Mouse (Mus musculus) stomach, postnatal 0 days (tissue): ENCODE results near the gene Klf14. TPM values are rescaled to one million over a fixed set of nuclear protein-coding genes. Genes with fewer than 3 reads are reported as not detected.

Experiments
- ATAC-seq: fragments of 200-750 bp; cut with Nextera tagmentation; 2 replicates; pipeline ENCODE4 v1.8.0; 2017; ENCODE audit not compliant: low FRiP score, low TSS enrichment
- DNase-seq: peaks from one replicate; pipeline ENCODE4 v3.0.0-alpha.2; 2016; ENCODE audit warnings: low spot score
- H3K27ac ChIP-seq: fragments of 300-500 bp; sonication (generic); replicated peaks from 2 replicates; pipeline ENCODE4 v1.5.1; 2014; ENCODE audit warnings: mild to moderate bottlenecking, control low read depth
- H3K27me3 ChIP-seq: fragments of 300-500 bp; sonication (generic); 2 replicates; pipeline ENCODE4 v1.6.1; 2014; ENCODE audit warnings: low read length; ENCODE audit not compliant: control insufficient read depth, insufficient read depth
- H3K36me3 ChIP-seq: fragments of 300-500 bp; sonication (generic); 2 replicates; pipeline ENCODE4 v1.6.1; 2014; ENCODE audit warnings: low read length, mixed read lengths; ENCODE audit not compliant: control insufficient read depth, insufficient read depth
- H3K4me1 ChIP-seq: fragments of 300-500 bp; sonication (generic); replicated peaks from 2 replicates; pipeline ENCODE4 v1.6.1; 2014; ENCODE audit warnings: antibody characterized with exemption; ENCODE audit not compliant: control insufficient read depth, insufficient read depth
- H3K4me2 ChIP-seq: fragments of 300-500 bp; sonication (generic); replicated peaks from 2 replicates; pipeline ENCODE4 v1.6.1; 2014; ENCODE audit warnings: low read depth, mild to moderate bottlenecking, control low read depth, moderate library complexity
- H3K4me3 ChIP-seq: fragments of 300-500 bp; sonication (generic); 2 replicates; pipeline ENCODE4 v1.5.1; 2014; ENCODE audit warnings: low read depth, low read length, control low read depth
- H3K9ac ChIP-seq: fragments of 300-500 bp; sonication (generic); 2 replicates; pipeline ENCODE4 v1.6.1; 2014; ENCODE audit warnings: mild to moderate bottlenecking, low read length, control low read depth, mixed read lengths
- H3K9me3 ChIP-seq: fragments of 300-500 bp; sonication (generic); 2 replicates; pipeline ENCODE4 v1.6.1; 2016; ENCODE audit warnings: low read length; ENCODE audit not compliant: control insufficient read depth
- CTCF ChIP-seq: IDR thresholded peaks from 2 replicates; pipeline ENCODE4 v1.5.1; 2016; ENCODE audit warnings: antibody characterized with exemption, low read depth, mild to moderate bottlenecking, moderate library complexity
- EP300 ChIP-seq: optimal IDR thresholded peaks from 2 replicates; pipeline ENCODE3; 2016; ENCODE audit warnings: antibody characterized with exemption
- WGBS: fragments of 180-500 bp; shearing (Covaris S2); extraction: QIAGEN DNeasy Blood & Tissue Kit; methylation state at CpG from one replicate; pipeline ENCODE4 v1.1.7; 2014; 5-methylcytosine and 5-hydroxymethylcytosine counted together
- polyA plus RNA-seq: library from polyadenylated mRNA; unstranded; fragments of >200 nt; fragmentation: Nextera tagmentation; extraction: Ambion mirVana; gene quantifications from 2 replicates; pipeline ENCODE4 v1.2.1, GENCODE M21; 2015

Gene Klf14
- polyA plus RNA-seq, 1 experiment from 2014 or later, result 1.5 TPM

DNA sequence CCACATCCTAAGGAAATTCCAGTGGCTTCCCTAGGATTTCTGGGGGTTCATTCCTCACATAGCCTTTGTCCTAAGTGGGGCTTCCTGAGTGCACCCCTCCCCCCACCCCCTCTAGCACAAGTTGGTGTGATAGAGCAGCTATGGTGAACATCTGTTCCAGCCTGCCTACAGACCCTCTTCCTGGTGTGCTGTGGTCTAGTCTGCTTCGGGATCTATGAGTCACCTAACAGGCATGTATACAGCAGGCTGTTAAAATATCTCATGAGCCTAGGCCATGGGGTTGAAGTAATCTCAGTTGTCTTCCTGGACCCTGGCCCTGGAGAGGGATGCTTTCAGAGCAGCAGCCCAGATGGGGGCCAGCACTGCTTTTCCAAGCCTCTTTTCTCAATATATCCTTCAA lies 19.7 kb upstream of the Klf14 start:
- no peak for DNase-seq
- H3K27ac ChIP-seq, result no peak overlapping the region
- H3K9me3 ChIP-seq, result no peaks in the 10 kb centered on the region
- H3K36me3 ChIP-seq, result no peaks in the 10 kb centered on the region
- no peak overlapping the region for H3K4me3 ChIP-seq
- TF ChIP-seq CTCF (no peak), EP300 (no peak)
- H3K4me1 ChIP-seq, result no peaks in the 10 kb centered on the region
- no peak for ATAC-seq
- no peaks in the 10 kb centered on the region for H3K27me3 ChIP-seq
- H3K4me2 ChIP-seq, result no peak overlapping the region
- no peak overlapping the region for H3K9ac ChIP-seq
- 24% methylated on average over 1 of the region's 1 CpGs for WGBS

DNA sequence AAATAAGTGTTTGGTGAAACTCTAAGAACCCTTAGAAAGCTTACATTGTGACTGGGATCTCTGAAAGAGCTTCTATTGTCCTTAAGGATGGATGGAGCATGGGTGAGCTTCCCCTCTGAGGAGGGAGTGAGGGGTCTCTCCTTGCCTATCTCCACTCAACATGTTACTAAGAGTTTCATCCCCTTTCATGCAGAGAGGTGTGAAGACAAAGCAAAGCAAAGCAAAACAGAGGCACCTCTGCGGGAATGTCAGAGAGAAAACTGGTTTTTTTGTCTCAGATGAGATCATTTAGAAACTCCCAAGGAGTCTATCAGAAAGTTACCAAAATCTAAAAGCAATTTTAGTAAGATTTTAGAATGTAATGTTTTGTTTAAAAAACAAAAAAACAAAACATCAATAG lies 13.2 kb upstream of the Klf14 start:
- Histone ChIP-seq H3K4me2 (no peak overlapping the region), H3K4me1 (no peaks in the 10 kb centered on the region), H3K9ac (no peak overlapping the region), H3K9me3 (no peaks in the 10 kb centered on the region), H3K27ac (no peak overlapping the region), H3K36me3 (no peaks in the 10 kb centered on the region), H3K27me3 (no peaks in the 10 kb centered on the region), H3K4me3 (no peak overlapping the region)
- ATAC-seq, result no peak
- no peak for TF ChIP-seq CTCF
- no peak for TF ChIP-seq EP300
- 79% methylated on average over 1 of the region's 1 CpGs for WGBS
- DNase-seq, result no peak

DNA sequence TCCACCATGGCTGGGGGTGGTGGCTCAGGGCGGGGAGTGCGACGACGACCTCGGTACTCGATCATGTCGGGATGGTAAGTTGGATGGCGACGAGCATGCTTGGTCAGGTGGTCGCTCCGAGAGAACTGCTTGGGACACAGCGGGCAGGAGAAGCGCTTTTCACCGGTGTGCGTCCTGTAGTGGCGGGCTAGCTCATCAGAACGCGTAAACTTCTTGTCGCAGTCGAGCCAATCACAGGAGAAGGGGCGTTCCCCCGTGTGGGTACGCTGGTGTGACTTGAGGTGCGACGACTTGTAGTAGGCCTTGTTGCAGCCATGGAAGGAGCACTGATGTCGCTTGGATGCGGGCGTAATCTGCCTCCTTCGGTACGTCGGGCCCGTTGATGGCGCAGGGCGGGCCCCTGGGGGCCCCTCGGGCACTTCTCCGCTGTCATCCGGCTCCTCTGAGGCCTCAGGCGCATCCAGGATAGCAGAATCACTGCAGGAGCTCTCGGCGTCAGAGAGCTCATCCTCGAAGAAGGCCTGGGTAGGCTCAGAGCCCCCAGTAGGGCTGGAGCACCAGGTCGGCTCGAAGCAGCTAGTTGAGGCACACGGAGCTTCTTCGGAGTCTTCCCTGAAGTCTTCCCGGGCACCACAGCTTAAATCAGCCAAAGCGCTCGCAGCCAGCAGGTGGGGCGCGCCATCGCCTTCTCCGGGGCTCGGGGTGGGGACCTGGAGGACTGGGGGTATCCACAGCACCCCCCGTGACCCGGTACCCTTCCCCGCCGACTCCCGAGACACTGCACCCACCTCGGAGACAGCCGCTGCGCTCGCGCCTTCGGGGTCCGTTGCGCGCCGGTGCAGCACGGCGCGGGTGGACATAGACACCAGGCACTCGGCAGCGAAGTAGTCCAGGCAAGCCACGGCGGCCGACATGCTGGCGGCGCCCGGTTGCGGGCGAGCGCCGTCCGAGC lies 818 bp downstream of the Klf14 start:
- Histone ChIP-seq H3K4me3 (peak overlapping the region; percentile 60), H3K4me2 (peak overlapping the region; percentile 79), H3K4me1 (no peaks in the 10 kb centered on the region), H3K9ac (0 out of 2 replicates have a peak overlapping the region, but pooled peaks have one; percentile 31), H3K9me3 (peaks cover 18% of the 10 kb centered on the region), H3K27me3 (peaks cover 10% of the 10 kb centered on the region), H3K36me3 (no peaks in the 10 kb centered on the region), H3K27ac (no peak overlapping the region)
- TF ChIP-seq CTCF (no peak), EP300 (no peak)
- DNase-seq, result peak; percentile 22
- 7% methylated on average over 69 of the region's 84 CpGs for WGBS
- no peak for ATAC-seq

DNA sequence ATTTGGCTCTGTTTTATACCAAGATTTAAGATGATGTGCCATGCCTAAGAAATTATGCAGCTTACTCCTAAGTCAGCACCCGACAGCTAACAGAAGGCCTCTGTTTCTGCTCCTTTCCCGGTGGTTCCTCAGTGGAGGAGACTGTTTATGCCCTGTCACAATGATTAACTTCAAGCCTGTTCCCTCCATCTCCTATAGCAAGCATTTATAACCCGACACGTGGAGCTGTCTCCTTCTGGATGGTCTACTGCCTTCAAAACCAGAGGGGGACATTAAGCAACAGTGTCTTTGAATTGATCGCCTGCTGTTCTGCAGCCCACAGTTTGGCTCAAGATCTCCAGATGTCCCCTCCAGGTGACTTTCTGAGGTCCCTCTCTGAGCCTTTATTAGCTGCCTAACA lies 19.6 kb downstream of the Klf14 start:
- DNase-seq (no peak), ATAC-seq (no peak)
- H3K4me2 ChIP-seq, result no peak overlapping the region
- WGBS, result 48% methylated on average over 5 of the region's 5 CpGs
- H3K4me3 ChIP-seq, result no peak overlapping the region
- no peak overlapping the region for H3K9ac ChIP-seq
- no peak overlapping the region for H3K27ac ChIP-seq
- H3K9me3 ChIP-seq, result no peaks in the 10 kb centered on the region
- no peaks in the 10 kb centered on the region for H3K27me3 ChIP-seq
- H3K36me3 ChIP-seq, result no peaks in the 10 kb centered on the region
- no peak for TF ChIP-seq EP300
- TF ChIP-seq CTCF, result no peak
- no peaks in the 10 kb centered on the region for H3K4me1 ChIP-seq

DNA sequence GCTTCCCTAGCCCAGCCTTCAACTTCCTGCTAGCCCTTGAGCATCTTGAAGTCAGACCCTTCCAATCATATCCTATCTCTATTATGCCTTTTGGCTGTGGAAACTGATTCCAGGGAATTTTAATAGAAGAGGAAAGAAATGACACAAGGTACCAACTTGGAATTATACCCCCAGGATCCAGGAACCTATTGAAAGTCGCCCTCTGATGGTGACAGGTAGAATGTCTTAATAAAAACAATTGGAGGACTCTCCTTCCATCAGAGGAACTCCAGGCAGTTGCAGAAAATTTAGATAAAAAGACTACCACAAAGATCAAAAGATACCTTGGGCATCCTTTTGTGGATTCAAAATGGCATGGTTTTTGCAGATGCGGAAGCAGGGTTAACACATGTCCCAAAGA lies 36.1 kb downstream of the Klf14 start:
- DNase-seq (no peak), ATAC-seq (no peak)
- Histone ChIP-seq H3K9me3 (no peaks in the 10 kb centered on the region), H3K4me1 (no peaks in the 10 kb centered on the region), H3K9ac (no peak overlapping the region), H3K27ac (no peak overlapping the region), H3K36me3 (no peaks in the 10 kb centered on the region), H3K4me3 (no peak overlapping the region), H3K4me2 (no peak overlapping the region), H3K27me3 (no peaks in the 10 kb centered on the region)
- peak; percentile 67 for TF ChIP-seq CTCF
- TF ChIP-seq EP300, result no peak
- 49% methylated on average over 2 of the region's 2 CpGs for WGBS

DNA sequence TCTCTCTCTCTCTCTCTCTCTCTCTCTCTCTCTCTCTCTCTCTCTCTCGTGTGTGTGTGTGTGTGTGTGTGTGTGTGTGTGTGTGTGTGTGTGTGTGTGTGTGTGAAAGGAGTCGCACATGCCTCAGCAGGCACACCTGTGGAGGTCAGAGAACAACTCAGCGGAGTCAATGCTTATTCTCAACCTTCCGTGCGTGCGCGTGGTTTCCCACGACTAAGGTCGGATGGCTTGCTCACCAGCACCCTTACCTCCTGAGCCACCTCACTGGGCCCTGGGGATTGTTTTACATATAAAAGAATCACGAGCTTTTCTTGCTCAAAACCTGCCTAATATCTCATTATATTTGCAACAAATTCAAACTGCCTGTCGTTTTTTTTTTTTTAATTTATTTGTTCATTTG lies 37.1 kb downstream of the Klf14 start:
- ATAC-seq, result no peak

More for the DNA sequence above, 37.1 kb downstream of the Klf14 start:
- no peak for DNase-seq
- TF ChIP-seq CTCF (no peak), EP300 (no peak)
- Histone ChIP-seq H3K9me3 (no peaks in the 10 kb centered on the region), H3K4me2 (no peak overlapping the region), H3K27ac (no peak overlapping the region), H3K4me1 (no peaks in the 10 kb centered on the region), H3K36me3 (no peaks in the 10 kb centered on the region), H3K4me3 (no peak overlapping the region), H3K27me3 (no peaks in the 10 kb centered on the region), H3K9ac (no peak overlapping the region)
- 71% methylated on average over 10 of the region's 11 CpGs for WGBS
